In the genomic region with DNA sequence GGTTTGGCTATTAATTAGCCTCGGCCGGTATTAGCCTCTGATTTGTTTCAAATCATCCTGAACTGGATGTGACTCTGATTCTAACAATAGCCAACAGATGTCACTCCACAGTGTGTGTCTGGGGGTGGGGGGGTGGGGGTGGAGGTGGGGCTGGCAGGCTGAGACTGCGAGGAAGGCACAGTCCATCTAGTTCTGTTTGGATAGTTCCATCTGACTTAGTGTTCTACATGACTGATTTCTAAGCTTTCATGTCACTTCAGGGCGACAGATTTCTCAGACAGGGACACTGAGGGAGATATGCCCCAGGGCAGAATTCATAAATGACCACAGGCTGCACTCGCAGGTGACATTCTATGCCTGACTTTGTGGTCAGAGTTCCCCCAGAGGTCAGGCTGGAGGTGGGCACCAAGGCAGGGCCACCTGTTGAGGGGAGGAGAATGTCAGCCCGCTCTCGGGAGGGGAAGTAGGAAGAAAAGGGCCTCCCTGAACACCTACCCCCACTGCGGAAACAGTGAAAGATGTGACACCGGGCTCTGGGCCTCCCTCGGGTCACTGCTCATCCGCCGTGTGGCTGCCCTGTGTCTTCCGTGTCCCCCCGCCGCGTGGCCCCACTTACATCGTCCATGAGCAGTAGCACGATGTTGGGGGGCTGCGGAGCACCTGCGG, we compare ENCODE assay signal across 8 mouse cellular contexts. TPM values are rescaled to one million over a fixed set of nuclear protein-coding genes. Genes with fewer than 3 reads are reported as not detected.
DNase-seq lines count a peak whose midpoint lies in the region; ATAC-seq and TF ChIP-seq lines count a peak whose summit lies in the region.

No protein-coding gene starts in this region.

- peak overlapping the region; percentile 80 for H3K4me2 ChIP-seq in kidney, embryonic 14.5 days (replicated peaks; ENCODE audit: low read depth, low read length)

- POLR2A ChIA-PET in Patski (lab: Charles Lee) = interaction anchor here (2.9 to 3.8 kb wide), 2 partner anchors 34 to 43 kb away, joined by 13 to 26 read pairs; a partner anchor contains a TSS

- peak overlapping the region; percentile 71 for H3K4me3 ChIP-seq in kidney, embryonic 14.5 days (ENCODE audit: low read length)
- H3K4me3 ChIP-seq in hindbrain, embryonic 10.5 days = peak overlapping the region; percentile 70

- peak; percentile 37 for ATAC-seq in kidney, embryonic 14.5 days (ENCODE audit: low FRiP score, low TSS enrichment)
- ATAC-seq in Patski = peak; percentile 49
- peak; percentile 67 for ATAC-seq in megakaryocyte, adult 5-6 weeks (ENCODE audit: poor library complexity, severe bottlenecking)

- H3K27ac ChIP-seq in kidney, embryonic 14.5 days (ENCODE audit: low read depth, low read length) = peak overlapping the region; percentile 83
- H3K27ac ChIP-seq in hindbrain, embryonic 10.5 days = peak overlapping the region; percentile 91

- peaks cover 8% of the 10 kb centered on the region for H3K4me1 ChIP-seq in kidney, embryonic 14.5 days (ENCODE audit: control insufficient read depth, insufficient read depth, low read length)
- H3K4me1 ChIP-seq in hindbrain, embryonic 10.5 days (replicated peaks) = peaks cover 29% of the 10 kb centered on the region

- TF ChIP-seq CTCF in Patski (IDR thresholded peaks at IDR 0.05) = no peak

- in situ Hi-C loops in Patski (cut with MboI; ENCODE audit: low pct_unique_long_range_greater_than_20kb) = no loop called here

- 3% methylated on average over 20 of the region's 20 CpGs for WGBS in kidney, embryonic 14.5 days
- 6% methylated on average over 20 of the region's 20 CpGs for WGBS in hindbrain, embryonic 10.5 days

- H3K9ac ChIP-seq in kidney, embryonic 14.5 days (ENCODE audit: low read depth, low read length) = peak overlapping the region; percentile 53; the same call in 1 of the 2 replicates

- DNase-seq in kidney, adult 11 months = no peak
- no peak for DNase-seq in Patski (ENCODE audit: low read depth, low spot score)
- peak; percentile 21 for DNase-seq in hindbrain, embryonic 10.5 days (ENCODE audit: low spot score)
- DNase-seq in adrenal gland, adult (ENCODE audit: inconsistent age in 2 of 2, low spot score in 1 of 2) = no peak
- no peak for DNase-seq in Muller cell, postnatal 12 days (ENCODE audit: inconsistent ontology term)
- DNase-seq in c-Kit-positive CD71-positive TER-119-positive erythroid progenitor cells, embryonic 14.5 days (ENCODE audit: low spot score) = no peak

- no peaks in the 10 kb centered on the region for H3K9me3 ChIP-seq in kidney, embryonic 14.5 days (ENCODE audit: control insufficient read depth, low read length)
- H3K9me3 ChIP-seq in hindbrain, embryonic 10.5 days = no peaks in the 10 kb centered on the region

- no peaks in the 10 kb centered on the region for H3K36me3 ChIP-seq in kidney, embryonic 14.5 days (ENCODE audit: control insufficient read depth, insufficient read depth, low read length)
- H3K36me3 ChIP-seq in hindbrain, embryonic 10.5 days = peaks cover 14% of the 10 kb centered on the region; the same call in 1 of the 2 replicates

- CTCF ChIA-PET in Patski (lab: Charles Lee) = interaction anchor here (1.2 to 2.4 kb wide), 2 partner anchors 30 to 42 kb away, joined by 3 to 6 read pairs; a partner anchor contains a TSS

- no peaks in the 10 kb centered on the region for H3K27me3 ChIP-seq in kidney, embryonic 14.5 days (ENCODE audit: control insufficient read depth, insufficient read depth, low read length)
- no peaks in the 10 kb centered on the region for H3K27me3 ChIP-seq in Patski
- no peaks in the 10 kb centered on the region for H3K27me3 ChIP-seq in hindbrain, embryonic 10.5 days (ENCODE audit: insufficient read depth, poor library complexity, severe bottlenecking)

RNA-seq across cellular contexts. Expression of a gene that starts 0.5 kb away (rescaled TPM):
- 10.6 and 14.7 TPM in 2 replicates for polyA plus RNA-seq in kidney, embryonic 14.5 days (2014; fragmentation: Nextera tagmentation; extraction: Ambion mirVana)
- polyA plus RNA-seq in Patski (2021) = 60.3 TPM
- 7.1 and 7.2 TPM in 2 replicates for polyA plus RNA-seq in hindbrain, embryonic 10.5 days (2016; fragmentation: Nextera tagmentation; extraction: Ambion mirVana)
- total RNA-seq in megakaryocyte, adult 5-6 weeks (2015) = 52.6 and 53.0 TPM in 2 replicates
- 57.5 and 63.1 TPM in 2 replicates for total RNA-seq in megakaryocyte, adult 5-6 weeks (2017)

RNA-seq across cellular contexts. Expression of a gene that starts 0.7 kb away (rescaled TPM):
- 59.8 and 74.9 TPM in 2 replicates for polyA plus RNA-seq in kidney, embryonic 14.5 days (2014; fragmentation: Nextera tagmentation; extraction: Ambion mirVana)
- 99.5 TPM for polyA plus RNA-seq in Patski (2021)
- polyA plus RNA-seq in hindbrain, embryonic 10.5 days (2016; fragmentation: Nextera tagmentation; extraction: Ambion mirVana) = 53.3 and 68.5 TPM in 2 replicates
- 85.8 and 88.2 TPM in 2 replicates for total RNA-seq in megakaryocyte, adult 5-6 weeks (2015)
- total RNA-seq in megakaryocyte, adult 5-6 weeks (2017) = 33.0 and 37.6 TPM in 2 replicates

RNA-seq across cellular contexts. Expression of a gene that starts 11.8 kb away (rescaled TPM):
- polyA plus RNA-seq in kidney, embryonic 14.5 days (2014; fragmentation: Nextera tagmentation; extraction: Ambion mirVana) = not detected in 2 replicates
- 0.05 TPM for polyA plus RNA-seq in Patski (2021)
- not detected in 2 replicates for polyA plus RNA-seq in hindbrain, embryonic 10.5 days (2016; fragmentation: Nextera tagmentation; extraction: Ambion mirVana)
- total RNA-seq in megakaryocyte, adult 5-6 weeks (2015) = 0.27 TPM in 1 of 2 replicates, not detected in the other
- not detected in 2 replicates for total RNA-seq in megakaryocyte, adult 5-6 weeks (2017)

RNA-seq across cellular contexts. Expression of a gene that starts 34.0 kb away (rescaled TPM):
- polyA plus RNA-seq in kidney, embryonic 14.5 days (2014; fragmentation: Nextera tagmentation; extraction: Ambion mirVana) = 370 and 400 TPM in 2 replicates
- polyA plus RNA-seq in Patski (2021) = 224 TPM
- 237 and 268 TPM in 2 replicates for polyA plus RNA-seq in hindbrain, embryonic 10.5 days (2016; fragmentation: Nextera tagmentation; extraction: Ambion mirVana)
- total RNA-seq in megakaryocyte, adult 5-6 weeks (2015) = 272 and 308 TPM in 2 replicates
- 132 and 149 TPM in 2 replicates for total RNA-seq in megakaryocyte, adult 5-6 weeks (2017)

RNA-seq across cellular contexts. Expression of a gene that starts 42.9 kb away (rescaled TPM):
- 42.7 and 48.5 TPM in 2 replicates for polyA plus RNA-seq in kidney, embryonic 14.5 days (2014; fragmentation: Nextera tagmentation; extraction: Ambion mirVana)
- polyA plus RNA-seq in Patski (2021) = 24.2 TPM
- polyA plus RNA-seq in hindbrain, embryonic 10.5 days (2016; fragmentation: Nextera tagmentation; extraction: Ambion mirVana) = 56.0 and 64.3 TPM in 2 replicates
- 41.7 and 41.9 TPM in 2 replicates for total RNA-seq in megakaryocyte, adult 5-6 weeks (2015)
- total RNA-seq in megakaryocyte, adult 5-6 weeks (2017) = 28.4 and 34.1 TPM in 2 replicates
